Mouse (Mus musculus): ENCODE measurements around the gene Lrrc8b. TPM values are rescaled to one million over a fixed set of nuclear protein-coding genes. Genes with fewer than 3 reads are reported as not detected.

The Lrrc8b gene
- total and polyA plus RNA-seq, 2 experiments from 2014 or later, result 20.8 to 64.0 TPM

- no peak overlapping the region for H3K4me3 ChIP-seq (ENCODE audit: low read depth, low read length)
- peaks cover 8% of the 10 kb centered on the region; the same call in 1 of the 2 replicates for H3K36me3 ChIP-seq (ENCODE audit: insufficient read depth)
- H3K4me2 ChIP-seq (ENCODE audit: low read depth), result no peak overlapping the region
- ATAC-seq (no peak), DNase-seq (no peak)
- H3K27ac ChIP-seq (ENCODE audit: low read depth, low read length), result no peak overlapping the region
- no peak for TF ChIP-seq CTCF (IDR thresholded peaks at IDR 0.05; ENCODE audit: low read depth)
- no peaks in the 10 kb centered on the region for H3K9me3 ChIP-seq (ENCODE audit: low read length)
- H3K27me3 ChIP-seq (ENCODE audit: insufficient read depth, low read length), result no peaks in the 10 kb centered on the region
- no peak overlapping the region for H3K9ac ChIP-seq
- peaks cover 26% of the 10 kb centered on the region for H3K4me1 ChIP-seq (ENCODE audit: insufficient read depth)
- 52% methylated on average over 7 of the region's 7 CpGs for WGBS
Observed at GRCm38 (mm10) chr5:105493377-105493776, 77.8 kb downstream of the Lrrc8b start.

- no peaks in the 10 kb centered on the region for H3K27me3 ChIP-seq (ENCODE audit: insufficient read depth, low read length)
- peaks cover 26% of the 10 kb centered on the region for H3K4me1 ChIP-seq (ENCODE audit: insufficient read depth)
- peaks cover 4% of the 10 kb centered on the region; the same call in 1 of the 2 replicates for H3K36me3 ChIP-seq (ENCODE audit: insufficient read depth)
- ATAC-seq, result peak; percentile 40
- H3K4me2 ChIP-seq (ENCODE audit: low read depth), result peak overlapping the region; percentile 46
- no peak overlapping the region for H3K4me3 ChIP-seq (ENCODE audit: low read depth, low read length)
- DNase-seq, result peak; percentile 66
- H3K9me3 ChIP-seq (ENCODE audit: low read length), result no peaks in the 10 kb centered on the region
- peak overlapping the region; percentile 50 for H3K27ac ChIP-seq (ENCODE audit: low read depth, low read length)
- no peak overlapping the region for H3K9ac ChIP-seq
- 24% methylated on average over 10 of the region's 10 CpGs for WGBS
- TF ChIP-seq CTCF (IDR thresholded peaks at IDR 0.05; ENCODE audit: low read depth), result peak; percentile 53
Observed at GRCm38 (mm10) chr5:105494246-105494917, 78.8 kb downstream of the Lrrc8b start.

GRCm38 (mm10) chr5:105494918-105495901 is 79.6 kb downstream of the Lrrc8b start:
- peak; percentile 79 for ATAC-seq
- Histone ChIP-seq H3K27ac (ENCODE audit: low read depth, low read length) (no peak overlapping the region), H3K9me3 (ENCODE audit: low read length) (no peaks in the 10 kb centered on the region), H3K36me3 (ENCODE audit: insufficient read depth) (peaks cover 2% of the 10 kb centered on the region; the same call in 1 of the 2 replicates), H3K4me2 (ENCODE audit: low read depth) (peak overlapping the region; percentile 46), H3K4me1 (ENCODE audit: insufficient read depth) (peaks cover 28% of the 10 kb centered on the region), H3K4me3 (ENCODE audit: low read depth, low read length) (peak overlapping the region; percentile 14), H3K9ac (peak overlapping the region; percentile 2; the same call in 1 of the 2 replicates), H3K27me3 (ENCODE audit: insufficient read depth, low read length) (no peaks in the 10 kb centered on the region; the same call in 1 of the 2 replicates)
- WGBS, result 5% methylated on average over 24 of the region's 24 CpGs
- TF ChIP-seq CTCF (IDR thresholded peaks at IDR 0.05; ENCODE audit: low read depth), result peak; percentile 54
- DNase-seq, result peak; percentile 77

GRCm38 (mm10) chr5:105496133-105496532 is 80.6 kb downstream of the Lrrc8b start:
- no peak overlapping the region for H3K9ac ChIP-seq
- no peaks in the 10 kb centered on the region; the same call in 1 of the 2 replicates for H3K27me3 ChIP-seq (ENCODE audit: insufficient read depth, low read length)
- no peak overlapping the region for H3K27ac ChIP-seq (ENCODE audit: low read depth, low read length)
- WGBS, result 78% methylated on average over 4 of the region's 4 CpGs
- no peak for DNase-seq
- no peak for ATAC-seq
- H3K4me3 ChIP-seq (ENCODE audit: low read depth, low read length), result no peak overlapping the region
- H3K9me3 ChIP-seq (ENCODE audit: low read length), result no peaks in the 10 kb centered on the region
- H3K36me3 ChIP-seq (ENCODE audit: insufficient read depth), result no peaks in the 10 kb centered on the region
- peaks cover 34% of the 10 kb centered on the region for H3K4me1 ChIP-seq (ENCODE audit: insufficient read depth)
- H3K4me2 ChIP-seq (ENCODE audit: low read depth), result no peak overlapping the region
- TF ChIP-seq CTCF (IDR thresholded peaks at IDR 0.05; ENCODE audit: low read depth), result no peak

GRCm38 (mm10) chr5:105496586-105496985 is 81.0 kb downstream of the Lrrc8b start:
- no peak for TF ChIP-seq CTCF (IDR thresholded peaks at IDR 0.05; ENCODE audit: low read depth)
- no peak overlapping the region for H3K4me3 ChIP-seq (ENCODE audit: low read depth, low read length)
- H3K4me1 ChIP-seq (ENCODE audit: insufficient read depth), result peaks cover 34% of the 10 kb centered on the region
- no peak overlapping the region for H3K9ac ChIP-seq
- H3K27ac ChIP-seq (ENCODE audit: low read depth, low read length), result no peak overlapping the region
- 77% methylated on average over 7 of the region's 7 CpGs for WGBS
- H3K9me3 ChIP-seq (ENCODE audit: low read length), result no peaks in the 10 kb centered on the region
- no peak overlapping the region for H3K4me2 ChIP-seq (ENCODE audit: low read depth)
- no peaks in the 10 kb centered on the region; the same call in 1 of the 2 replicates for H3K27me3 ChIP-seq (ENCODE audit: insufficient read depth, low read length)
- H3K36me3 ChIP-seq (ENCODE audit: insufficient read depth), result no peaks in the 10 kb centered on the region
- ATAC-seq, result no peak
- DNase-seq, result no peak

- Histone ChIP-seq H3K9ac (no peak overlapping the region), H3K9me3 (ENCODE audit: low read length) (no peaks in the 10 kb centered on the region), H3K36me3 (ENCODE audit: insufficient read depth) (no peaks in the 10 kb centered on the region), H3K27ac (ENCODE audit: low read depth, low read length) (0 out of 2 replicates have a peak overlapping the region, but pooled peaks have one; percentile 40), H3K4me1 (ENCODE audit: insufficient read depth) (peaks cover 28% of the 10 kb centered on the region), H3K4me3 (ENCODE audit: low read depth, low read length) (no peak overlapping the region), H3K27me3 (ENCODE audit: insufficient read depth, low read length) (no peaks in the 10 kb centered on the region; the same call in 1 of the 2 replicates), H3K4me2 (ENCODE audit: low read depth) (no peak overlapping the region)
- DNase-seq (no peak), ATAC-seq (no peak)
- TF ChIP-seq CTCF (IDR thresholded peaks at IDR 0.05; ENCODE audit: low read depth), result no peak
- WGBS, result 24% methylated on average over 4 of the region's 4 CpGs
Observed at GRCm38 (mm10) chr5:105498429-105499000, 82.9 kb downstream of the Lrrc8b start.

All from forebrain, postnatal 0 days (tissue).